Mouse (Mus musculus) effector memory CD4-positive, alpha-beta T cell, adult 7 months (primary cell): ENCODE results near the gene Car11. TPM values are rescaled to one million over a fixed set of nuclear protein-coding genes. Genes with fewer than 3 reads are reported as not detected.

Experiments used
- polyA plus RNA-seq: library from polyadenylated mRNA; unstranded; fragments of 100-300 nt; shearing (Covaris generic); gene quantifications from one replicate; pipeline ENCODE4 v1.2.1, GENCODE M21; 2017

Car11 gene
- polyA plus RNA-seq: 1.3 TPM

GRCm38 (mm10) chr7:45699523-45700141 lies at the start of gene Car11:
TSS of gene Car11 (plus strand) at chr7:45699843.

GRCm38 (mm10) chr7:45666161-45666560 lies 33.5 kb upstream of the Car11 start, which contains the start of gene Fut2:
TSS of gene Fut2 (minus strand) at chr7:45666394.

GRCm38 (mm10) chr7:45683396-45684050 lies 16.1 kb upstream of the Car11 start, which contains the start of gene Ntn5:
TSS of gene Ntn5 (plus strand) at chr7:45684022.

GRCm38 (mm10) chr7:45693921-45694591 lies 5.6 kb upstream of the Car11 start, which contains the start of gene Sec1:
TSS of gene Sec1 (minus strand) at chr7:45694402.

GRCm38 (mm10) chr7:45704730-45705442 lies 5.2 kb downstream of the Car11 start, which contains the start of gene Dbp:
TSS of gene Dbp (plus strand) at chr7:45705088.

GRCm38 (mm10) chr7:45715090-45715708 lies 15.6 kb downstream of the Car11 start, which contains the start of gene Rpl18:
TSS of gene Rpl18 (plus strand) at chr7:45715457.

GRCm38 (mm10) chr7:45717918-45718297 lies 18.3 kb downstream of the Car11 start, which contains the start of gene Sphk2:
TSS of gene Sphk2 (minus strand) at chr7:45718002.

GRCm38 (mm10) chr7:45720413-45721233 lies 21.0 kb downstream of the Car11 start, which contains the start of gene Fam83e:
TSS of gene Fam83e (plus strand) at chr7:45721212.

GRCm38 (mm10) chr7:45725713-45726112 lies 26.1 kb downstream of the Car11 start, which contains the start of gene Spaca4:
TSS of gene Spaca4 (minus strand) at chr7:45725813.

Other genes with a start within 250 kb of the Car11 start
- 2,366 TPM for gene Ftl1, start 240.0 kb upstream of the Car11 start, polyA plus RNA-seq
- gene Bax, start 232.9 kb upstream of the Car11 start, polyA plus RNA-seq: 236 TPM
- 1.3 TPM for gene Tulp2, start 218.0 kb upstream of the Car11 start, polyA plus RNA-seq
- gene Gm45808, start 213.0 kb upstream of the Car11 start, polyA plus RNA-seq: 0.89 TPM
- 0.80 TPM for gene Dhdh, start 211.0 kb upstream of the Car11 start, polyA plus RNA-seq
- gene Nucb1, start 189.4 kb upstream of the Car11 start, polyA plus RNA-seq: 218 TPM
- 751 TPM for gene Ppp1r15a, start 173.6 kb upstream of the Car11 start, polyA plus RNA-seq
- 1.3 TPM for gene Plekha4, start 173.5 kb upstream of the Car11 start, polyA plus RNA-seq
- gene Hsd17b14, start 144.9 kb upstream of the Car11 start, polyA plus RNA-seq: 2.0 TPM
- gene Bcat2, start 129.7 kb upstream of the Car11 start, polyA plus RNA-seq: 38.0 TPM
- gene Fgf21, start 84.4 kb upstream of the Car11 start, polyA plus RNA-seq: not detected
- gene Fut1, start 82.6 kb upstream of the Car11 start, polyA plus RNA-seq: 1.2 TPM
- gene Izumo1, start 78.0 kb upstream of the Car11 start, polyA plus RNA-seq: not detected
- not detected for gene Rasip1, start 72.4 kb upstream of the Car11 start, polyA plus RNA-seq
- 1.1 TPM for gene Mamstr, start 59.9 kb upstream of the Car11 start, polyA plus RNA-seq
- gene Fut2, start 33.4 kb upstream of the Car11 start, polyA plus RNA-seq: 0.89 TPM
- gene Ntn5, start 15.8 kb upstream of the Car11 start, polyA plus RNA-seq: not detected
- gene Sec1, start 5.4 kb upstream of the Car11 start, polyA plus RNA-seq: not detected
- gene Dbp, start 5.2 kb downstream of the Car11 start, polyA plus RNA-seq: 7.4 TPM
- gene Rpl18, start 15.6 kb downstream of the Car11 start, polyA plus RNA-seq: 1,531 TPM
- gene Sphk2, start 18.2 kb downstream of the Car11 start, polyA plus RNA-seq: 17.9 TPM
- 0.57 TPM for gene Fam83e, start 21.4 kb downstream of the Car11 start, polyA plus RNA-seq
- gene Spaca4, start 26.0 kb downstream of the Car11 start, polyA plus RNA-seq: not detected
- 0.13 TPM for gene Lmtk3, start 83.9 kb downstream of the Car11 start, polyA plus RNA-seq
- 13.1 TPM for gene Sult2b1, start 84.8 kb downstream of the Car11 start, polyA plus RNA-seq
- 153 TPM for gene Cyth2, start 114.7 kb downstream of the Car11 start, polyA plus RNA-seq
- 0.46 TPM for gene Kcnj14, start 124.9 kb downstream of the Car11 start, polyA plus RNA-seq
- gene Grwd1, start 131.1 kb downstream of the Car11 start, polyA plus RNA-seq: 34.7 TPM
- gene Kdelr1, start 172.9 kb downstream of the Car11 start, polyA plus RNA-seq: 55.4 TPM
- gene Grin2d, start 178.5 kb downstream of the Car11 start, polyA plus RNA-seq: 0.84 TPM
- gene Syngr4, start 196.9 kb downstream of the Car11 start, polyA plus RNA-seq: not detected
- gene Tmem143, start 197.1 kb downstream of the Car11 start, polyA plus RNA-seq: 3.7 TPM
- gene Emp3, start 221.6 kb downstream of the Car11 start, polyA plus RNA-seq: 436 TPM
- gene Ccdc114, start 224.2 kb downstream of the Car11 start, polyA plus RNA-seq: 1.2 TPM